Mouse (Mus musculus): ENCODE data around the gene Col6a5. TPM values are rescaled to one million over a fixed set of nuclear protein-coding genes. Genes with fewer than 3 reads are reported as not detected.

Gene Col6a5
- 63.1 TPM for polyA plus RNA-seq (2014; fragmentation: Illumina TruSeq; extraction: RNeasy Lipid Tissue Mini Kit (QIAGEN cat#74804); ENCODE audit: low read depth, low replicate concordance)

DNA sequence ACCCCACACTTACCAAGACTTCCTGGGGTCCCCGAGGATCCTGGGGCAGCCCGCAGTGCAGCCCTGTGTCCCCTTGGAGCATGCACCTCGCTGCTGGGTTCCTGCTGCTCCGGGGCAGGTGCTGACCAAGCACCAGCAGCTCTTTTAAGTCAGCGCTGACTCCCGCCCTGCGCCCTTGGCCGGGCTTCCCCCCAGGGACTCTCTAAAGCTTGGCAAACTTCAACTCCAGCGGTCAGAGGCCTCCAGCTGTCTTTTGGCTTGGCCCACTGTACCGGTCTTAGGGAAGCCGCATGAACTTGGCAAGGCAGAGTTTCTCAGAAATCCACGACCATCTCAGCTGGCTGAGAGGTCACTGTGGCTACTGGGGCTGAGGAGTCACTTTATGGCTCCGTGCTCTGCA, at the start of gene Col6a5:
Gene Col6a5 (minus strand): TSS at position 111 of the 400 bp plus-strand sequence.

DNA sequence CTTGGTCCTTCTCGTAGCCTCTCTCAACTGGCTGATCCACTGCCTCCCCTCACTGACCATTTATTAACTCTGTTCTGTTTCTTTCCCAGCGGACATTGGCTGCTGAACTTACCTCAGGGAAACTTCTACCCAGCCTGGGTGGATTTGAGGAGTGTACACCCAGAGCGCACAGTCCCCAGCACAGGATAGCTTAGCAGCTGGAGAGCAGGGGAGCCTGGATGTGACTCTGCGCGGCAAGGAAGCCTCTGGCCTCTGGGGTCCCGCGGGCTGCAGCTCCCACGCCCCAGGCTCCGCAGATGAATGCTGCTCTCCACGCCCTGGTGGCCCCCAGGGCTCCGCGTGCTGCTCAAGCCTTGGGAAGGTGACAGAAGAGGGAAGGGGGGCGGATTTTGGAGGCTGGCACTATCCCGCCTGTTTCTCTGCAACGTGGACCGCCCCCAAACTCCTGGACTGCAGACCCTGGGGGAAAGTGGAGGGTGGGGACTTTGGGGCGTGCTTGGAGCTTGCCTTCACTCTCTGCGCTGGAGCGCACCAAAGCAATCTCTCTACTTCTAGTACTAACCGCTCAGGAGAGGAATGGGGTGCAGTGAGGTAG, 132.6 kb downstream of the Col6a5 start, which contains the start of gene Col6a6:
Gene Col6a6 (minus strand): TSS at position 370 of the 595 bp plus-strand sequence.

Other genes starting within 250 kb of the Col6a5 start
- gene Col6a6, start 132.5 kb downstream of the Col6a5 start, polyA plus RNA-seq (2014; fragmentation: Illumina TruSeq; extraction: RNeasy Lipid Tissue Mini Kit (QIAGEN cat#74804); ENCODE audit: low read depth, low replicate concordance): 5.1 TPM
- 57.0 TPM for gene Col6a4, start 136.1 kb upstream of the Col6a5 start, polyA plus RNA-seq (2014; fragmentation: Illumina TruSeq; extraction: RNeasy Lipid Tissue Mini Kit (QIAGEN cat#74804); ENCODE audit: low read depth, low replicate concordance)
- gene Glyctk, start 197.5 kb upstream of the Col6a5 start, polyA plus RNA-seq (2014; fragmentation: Illumina TruSeq; extraction: RNeasy Lipid Tissue Mini Kit (QIAGEN cat#74804); ENCODE audit: low read depth, low replicate concordance): 4.1 TPM
- gene Wdr82, start 210.3 kb upstream of the Col6a5 start, polyA plus RNA-seq (2014; fragmentation: Illumina TruSeq; extraction: RNeasy Lipid Tissue Mini Kit (QIAGEN cat#74804); ENCODE audit: low read depth, low replicate concordance): 43.9 TPM
- gene Ppm1m, start 239.1 kb upstream of the Col6a5 start, polyA plus RNA-seq (2014; fragmentation: Illumina TruSeq; extraction: RNeasy Lipid Tissue Mini Kit (QIAGEN cat#74804); ENCODE audit: low read depth, low replicate concordance): 66.7 TPM
- gene Twf2, start 242.5 kb upstream of the Col6a5 start, polyA plus RNA-seq (2014; fragmentation: Illumina TruSeq; extraction: RNeasy Lipid Tissue Mini Kit (QIAGEN cat#74804); ENCODE audit: low read depth, low replicate concordance): 29.0 TPM